Mouse (Mus musculus) kidney, adult 2 months (tissue): ENCODE measurements around the gene Ankrd28. TPM values are rescaled to one million over a fixed set of nuclear protein-coding genes. Genes with fewer than 3 reads are reported as not detected.

Experiments
- DNase-seq: peaks from one replicate; pipeline ENCODE4 v3.0.0; 2021
- H3K27ac ChIP-seq: fragments of 200-500 bp; 2 replicates; pipeline ENCODE4 v1.5.1; 2012; ENCODE audit warnings: low read depth, low read length, control low read depth, inconsistent platforms; ENCODE audit not compliant: insufficient read depth
- H3K27me3 ChIP-seq: fragments of 200-500 bp; replicated peaks from 2 replicates; pipeline ENCODE4 v1.6.1; 2012; ENCODE audit warnings: mild to moderate bottlenecking, moderate library complexity, low read length, inconsistent platforms; ENCODE audit not compliant: control insufficient read depth, insufficient read depth
- H3K36me3 ChIP-seq: fragments of 200-500 bp; 2 replicates; pipeline ENCODE4 v1.6.1; 2012; ENCODE audit warnings: mild to moderate bottlenecking, moderate library complexity, low read length, inconsistent platforms; ENCODE audit not compliant: control insufficient read depth, insufficient read depth
- H3K4me1 ChIP-seq: fragments of 200-500 bp; 2 replicates; pipeline ENCODE4 v1.6.1; 2011; ENCODE audit warnings: low read length; ENCODE audit not compliant: control insufficient read depth, insufficient read depth
- H3K4me3 ChIP-seq: fragments of 200-500 bp; 2 replicates; pipeline ENCODE4 v1.5.1; 2011; ENCODE audit warnings: mild to moderate bottlenecking, low read depth, low read length, control low read depth; ENCODE audit not compliant: insufficient read depth
- CTCF ChIP-seq: fragments of 200-500 bp; conservative IDR thresholded peaks from 2 replicates; pipeline ENCODE4 v1.5.1; 2011; ENCODE audit warnings: low read depth, mild to moderate bottlenecking, control low read depth, low read length, moderate library complexity, mixed read lengths; ENCODE audit not compliant: insufficient read depth, insufficient read length
- POLR2A ChIP-seq: fragments of 200-500 bp; IDR thresholded peaks from one replicate; pipeline ENCODE4 v1.6.1; 2011; ENCODE audit warnings: low read depth, low read length, control low read depth
- WGBS: fragments of 180-500 bp; shearing (Covaris S2); methylation state at CpG from one replicate; pipeline ENCODE4 v1.1.7; 2018; 5-methylcytosine and 5-hydroxymethylcytosine counted together
- polyA plus RNA-seq: library from polyadenylated mRNA; depleted of rRNA; stranded (reverse); fragments of >200 nt; gene quantifications from 2 replicates; pipeline ENCODE4 v1.2.3, GENCODE M21; 2012

Gene Ankrd28
- polyA plus RNA-seq, 1 experiment: 7.0 TPM

GRCm38 (mm10) chr14:31666931-31667705 is 163.3 kb downstream of the Ankrd28 start:
- 89% methylated on average over 28 of the region's 28 CpGs for WGBS

GRCm38 (mm10) chr14:31665566-31665940 is 164.9 kb downstream of the Ankrd28 start:
- H3K27ac ChIP-seq: no peak overlapping the region
- H3K36me3 ChIP-seq: no peaks in the 10 kb centered on the region; the same call in 1 of the 2 replicates
- no peak for DNase-seq
- 84% methylated on average over 4 of the region's 4 CpGs for WGBS
- H3K27me3 ChIP-seq: no peaks in the 10 kb centered on the region
- peaks cover 22% of the 10 kb centered on the region for H3K4me1 ChIP-seq
- H3K4me3 ChIP-seq: no peak overlapping the region
- no peak for TF ChIP-seq POLR2A
- no peak for TF ChIP-seq CTCF

More at GRCm38 (mm10) chr14:31666931-31667705, 163.3 kb downstream of the Ankrd28 start:
- H3K36me3 ChIP-seq: no peaks in the 10 kb centered on the region; the same call in 1 of the 2 replicates
- no peak for TF ChIP-seq CTCF
- TF ChIP-seq POLR2A: no peak
- H3K4me1 ChIP-seq: peaks cover 19% of the 10 kb centered on the region
- DNase-seq: no peak
- H3K27ac ChIP-seq: no peak overlapping the region
- no peaks in the 10 kb centered on the region for H3K27me3 ChIP-seq
- H3K4me3 ChIP-seq: no peak overlapping the region

DNA sequence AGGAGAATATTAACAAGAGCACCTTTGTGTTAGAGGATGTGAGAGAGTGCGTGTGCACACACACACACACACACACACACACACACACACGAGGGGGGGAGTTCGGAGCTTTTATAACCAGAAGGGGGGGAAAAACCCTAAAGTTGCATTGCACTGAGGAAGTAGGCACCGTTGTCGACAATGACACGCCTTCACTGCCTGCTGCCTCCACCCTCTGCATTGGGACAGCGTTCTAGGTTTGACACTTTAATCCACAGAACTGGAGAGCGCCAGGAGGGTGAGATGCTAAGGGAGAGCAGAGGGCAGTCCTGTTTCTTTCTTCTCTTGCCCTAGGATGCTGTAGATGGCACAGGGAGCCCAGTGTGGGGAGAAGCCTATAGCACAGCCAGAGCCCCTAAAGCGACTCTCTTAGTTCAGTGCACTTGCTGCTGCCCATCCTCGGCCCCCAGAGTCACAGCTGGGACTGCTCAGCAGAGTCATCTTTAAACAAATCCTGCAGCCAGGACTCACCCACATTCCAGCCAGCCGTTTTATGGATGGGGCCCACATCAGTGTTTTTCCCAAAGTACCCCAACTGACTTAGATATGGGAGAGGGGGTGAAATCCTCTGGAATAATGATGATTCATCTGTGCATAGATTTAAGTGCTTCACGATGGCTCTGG is 165.4 kb downstream of the Ankrd28 start:
- TF ChIP-seq POLR2A (no peak), CTCF (no peak)
- Histone ChIP-seq H3K4me1 (peaks cover 23% of the 10 kb centered on the region), H3K27ac (no peak overlapping the region), H3K4me3 (no peak overlapping the region), H3K27me3 (no peaks in the 10 kb centered on the region), H3K36me3 (no peaks in the 10 kb centered on the region; the same call in 1 of the 2 replicates)
- DNase-seq: no peak
- 70% methylated on average over 12 of the region's 12 CpGs for WGBS

DNA sequence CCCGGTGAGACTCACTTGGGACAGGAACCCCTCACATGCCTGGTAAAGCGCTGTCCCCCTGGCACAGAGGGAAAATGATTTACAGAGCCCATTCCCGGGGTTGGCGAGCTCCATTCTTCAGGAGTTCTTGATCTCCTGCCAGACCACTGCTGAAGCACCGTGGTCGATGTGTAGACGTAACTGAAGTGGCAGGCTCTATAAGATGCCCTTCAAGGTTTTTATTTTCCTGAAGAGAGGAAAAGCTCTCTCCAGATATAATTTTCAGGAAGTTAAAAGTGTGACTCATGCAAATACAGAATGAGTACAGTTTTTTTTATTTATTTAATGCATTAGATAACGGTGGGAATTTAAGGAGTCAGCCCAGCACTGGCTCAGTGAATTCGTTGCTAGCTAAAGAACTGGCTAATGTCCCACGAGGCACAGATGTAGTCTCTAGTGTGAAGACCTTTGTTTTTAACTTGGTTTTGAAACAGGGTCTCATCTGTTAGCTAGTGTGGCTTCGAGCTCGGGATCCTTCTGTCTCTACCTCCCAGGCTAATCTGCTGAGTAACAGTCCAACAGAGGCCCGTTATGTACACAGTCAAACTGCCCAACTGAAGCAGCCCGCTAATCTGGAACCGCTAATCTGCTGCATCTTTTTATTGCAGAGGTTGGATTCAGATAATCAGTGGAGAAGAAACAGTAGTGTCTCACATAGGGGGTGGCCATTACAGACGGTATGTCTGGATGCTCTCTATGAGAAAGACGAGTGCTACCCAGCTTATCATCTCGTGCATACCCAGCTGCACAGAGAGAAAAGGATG is 166.2 kb downstream of the Ankrd28 start:
- Histone ChIP-seq H3K36me3 (no peaks in the 10 kb centered on the region; the same call in 1 of the 2 replicates), H3K4me3 (no peak overlapping the region), H3K27ac (peak overlapping the region; percentile 96), H3K27me3 (no peaks in the 10 kb centered on the region), H3K4me1 (peaks cover 27% of the 10 kb centered on the region)
- peak; percentile 54 for DNase-seq
- TF ChIP-seq CTCF: no peak
- no peak for TF ChIP-seq POLR2A
- 46% methylated on average over 18 of the region's 18 CpGs for WGBS

- Histone ChIP-seq H3K4me1 (peaks cover 34% of the 10 kb centered on the region), H3K4me3 (no peak overlapping the region), H3K27ac (peak overlapping the region; percentile 96), H3K27me3 (no peaks in the 10 kb centered on the region), H3K36me3 (no peaks in the 10 kb centered on the region; the same call in 1 of the 2 replicates)
- DNase-seq: no peak
- TF ChIP-seq POLR2A: no peak
- TF ChIP-seq CTCF: no peak
- 69% methylated on average over 13 of the region's 13 CpGs for WGBS
Observed at GRCm38 (mm10) chr14:31663376-31664099, 166.9 kb downstream of the Ankrd28 start.

DNA sequence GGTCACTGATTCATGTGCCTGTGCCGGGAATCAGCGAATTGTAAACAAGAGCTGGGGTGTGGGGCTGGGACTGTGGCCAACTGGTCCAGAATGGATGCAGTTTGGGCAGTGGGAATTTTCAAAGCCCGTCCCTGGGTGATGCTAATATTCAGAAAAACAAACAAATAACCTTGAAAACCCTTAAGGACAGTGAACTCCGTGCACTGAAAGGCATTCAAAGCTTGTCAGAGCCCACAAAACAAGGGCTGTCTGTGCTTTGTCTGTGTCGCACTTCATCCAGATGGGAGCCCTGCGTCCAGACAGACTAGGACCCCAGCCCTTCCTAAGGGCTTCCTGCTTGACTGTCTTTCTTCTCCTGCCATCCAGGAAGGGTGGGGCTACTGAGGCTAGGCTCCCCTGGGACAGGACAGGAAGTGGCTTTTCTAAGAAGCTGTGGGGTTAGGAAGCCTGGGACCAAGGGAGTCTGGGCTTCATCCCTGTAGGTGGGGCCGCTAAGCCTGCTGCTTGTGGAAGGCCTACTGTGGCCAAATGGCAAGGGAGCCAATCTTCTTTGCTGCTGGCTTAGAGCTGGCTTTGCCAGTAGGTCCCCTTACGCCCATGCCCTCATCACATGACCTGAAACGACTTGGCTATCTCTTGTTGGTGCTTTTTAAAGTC is 167.8 kb downstream of the Ankrd28 start:
- TF ChIP-seq CTCF (no peak), POLR2A (no peak)
- 22% methylated on average over 9 of the region's 9 CpGs for WGBS
- Histone ChIP-seq H3K4me1 (peaks cover 41% of the 10 kb centered on the region), H3K27ac (peak overlapping the region; percentile 96), H3K4me3 (no peak overlapping the region), H3K36me3 (no peaks in the 10 kb centered on the region; the same call in 1 of the 2 replicates), H3K27me3 (no peaks in the 10 kb centered on the region)
- DNase-seq: peak; percentile 91
